Mouse (Mus musculus) kidney, adult 11 months (tissue): Measurements from ENCODE around the gene Prdm11.

ENCODE experiments used
- DNase-seq: peaks from one replicate; pipeline ENCODE4 v3.0.0; 2022

The Prdm11 gene

DNA sequence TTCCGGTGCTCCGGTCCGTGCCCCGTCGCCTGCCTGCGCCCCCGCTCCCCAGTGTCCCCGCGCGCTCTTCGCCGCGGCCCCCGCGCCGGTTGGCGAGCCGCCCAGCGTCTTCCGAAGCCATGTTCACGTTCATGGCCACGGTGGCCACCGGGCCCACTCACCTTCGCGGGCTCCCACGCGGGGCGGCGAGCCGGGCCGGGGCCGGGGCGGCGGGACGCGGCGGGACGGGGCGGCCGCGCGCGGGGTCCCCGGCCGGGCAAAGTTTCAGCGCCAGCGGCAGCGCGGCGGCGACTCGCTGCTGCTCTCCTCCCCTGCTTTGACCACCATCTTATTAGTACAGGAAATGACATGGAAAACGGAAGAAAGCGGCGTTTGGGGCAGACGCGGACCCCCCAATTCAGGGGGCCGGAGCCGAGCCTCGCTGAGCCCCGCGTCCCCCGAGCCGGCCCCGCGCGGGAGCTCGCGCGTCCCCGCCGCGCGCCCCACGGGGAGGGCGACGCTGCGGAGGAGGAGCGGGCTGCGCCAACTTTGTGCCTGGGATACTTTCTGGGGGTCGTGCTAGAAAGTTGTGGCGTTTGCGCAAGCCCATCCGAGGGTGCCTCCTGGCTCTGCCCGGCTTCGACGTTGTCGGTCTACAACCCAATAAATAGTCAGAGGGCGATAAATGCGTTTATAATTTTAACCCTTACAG lies at the start of gene Prdm11:
Gene Prdm11, minus strand, starts transcription at position 350 of the 691 bp plus-strand sequence.
- DNase-seq = peak; percentile 50

DNA sequence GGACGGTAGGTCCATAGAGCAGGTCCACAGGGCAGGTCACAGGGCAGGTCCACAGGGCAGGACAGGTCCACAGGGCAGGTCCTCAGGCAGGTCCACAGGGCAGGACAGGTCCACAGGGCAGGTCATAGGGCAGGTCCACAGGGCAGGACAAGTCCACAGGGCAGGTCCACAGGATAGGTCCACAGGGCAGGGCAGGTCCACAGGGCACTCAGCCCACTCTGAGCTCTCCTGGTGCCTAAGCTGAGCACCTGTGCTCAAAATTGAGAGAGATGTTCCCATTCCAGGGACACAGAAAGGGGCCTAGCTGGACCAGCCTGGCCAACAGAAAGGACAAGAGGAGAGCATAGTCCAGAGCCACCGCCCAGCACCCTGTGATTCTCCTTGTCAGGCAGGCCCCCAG lies 46.4 kb upstream of the Prdm11 start:
- DNase-seq = no peak

DNA sequence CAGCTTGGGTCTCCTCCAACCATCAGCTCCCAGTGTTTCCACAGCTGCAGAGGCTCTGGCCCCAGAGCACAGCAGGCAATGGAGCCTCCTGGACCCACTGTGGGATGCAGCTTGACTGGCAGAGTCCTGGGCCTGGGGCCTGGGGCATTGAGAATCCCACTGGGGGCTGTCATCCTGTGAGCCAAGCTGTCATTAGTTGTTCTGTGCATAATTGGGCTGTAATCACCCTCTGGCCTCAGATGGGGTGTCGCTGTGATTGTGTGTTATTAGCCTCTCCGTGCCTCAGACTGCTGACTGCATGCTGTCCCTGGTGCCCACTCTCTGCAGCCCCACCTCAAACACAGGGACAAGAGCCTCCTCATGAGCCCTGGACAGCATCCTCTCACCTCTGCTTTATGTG lies 45.7 kb upstream of the Prdm11 start:
- DNase-seq = no peak

DNA sequence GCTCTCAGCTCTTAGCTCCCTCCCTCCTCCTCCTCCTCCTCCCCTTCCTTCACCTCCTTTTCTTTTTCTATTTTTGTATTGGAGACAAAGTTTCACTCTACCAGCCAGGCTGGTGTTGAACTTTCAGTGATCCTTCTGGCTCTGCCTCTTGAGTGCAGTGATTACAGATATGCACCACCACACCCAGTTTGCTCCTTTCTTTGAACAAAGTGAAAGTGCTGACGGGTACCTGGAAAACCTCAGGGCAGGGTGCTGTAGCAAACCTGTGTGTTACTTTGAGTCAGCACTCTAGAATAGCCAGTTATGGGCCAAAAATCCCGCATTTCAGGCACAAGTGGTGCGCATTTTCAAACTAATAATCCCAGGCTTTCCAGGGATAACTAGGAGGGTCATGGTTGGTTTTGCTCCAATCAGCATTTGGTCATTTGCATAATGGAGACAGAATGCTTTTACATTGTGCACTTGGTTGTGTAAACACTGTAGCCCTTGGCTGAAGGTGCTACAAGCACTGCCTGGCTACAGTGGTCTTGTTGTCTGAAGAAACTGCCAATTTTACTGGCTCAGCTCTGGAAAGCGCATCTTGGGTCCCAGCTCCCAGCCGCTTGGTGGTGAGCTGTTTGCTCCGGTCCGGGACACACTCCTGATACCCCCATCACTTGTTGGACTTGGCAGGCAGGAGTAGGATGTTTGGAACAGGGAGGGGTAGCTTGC lies 43.6 kb upstream of the Prdm11 start:
- no peak for DNase-seq

DNA sequence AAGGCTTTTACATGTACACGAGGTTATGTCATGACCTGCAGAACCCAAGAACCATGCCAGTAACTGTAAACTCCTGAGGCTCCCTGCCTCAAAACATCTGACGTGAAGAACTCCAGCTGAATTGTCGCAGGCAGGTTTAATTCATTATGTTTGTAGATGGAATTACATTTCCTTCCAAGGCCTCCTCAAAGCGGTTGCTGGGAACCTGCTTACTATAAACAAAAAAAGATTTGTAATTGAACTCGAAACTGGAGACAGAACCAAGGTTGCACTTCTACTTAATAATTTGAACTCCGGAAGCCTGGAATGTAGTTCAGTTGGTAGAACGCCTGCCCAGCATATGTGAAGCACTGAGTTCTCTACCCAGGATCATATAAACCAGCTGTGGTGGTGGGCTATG lies 42.0 kb upstream of the Prdm11 start:
- no peak for DNase-seq

DNA sequence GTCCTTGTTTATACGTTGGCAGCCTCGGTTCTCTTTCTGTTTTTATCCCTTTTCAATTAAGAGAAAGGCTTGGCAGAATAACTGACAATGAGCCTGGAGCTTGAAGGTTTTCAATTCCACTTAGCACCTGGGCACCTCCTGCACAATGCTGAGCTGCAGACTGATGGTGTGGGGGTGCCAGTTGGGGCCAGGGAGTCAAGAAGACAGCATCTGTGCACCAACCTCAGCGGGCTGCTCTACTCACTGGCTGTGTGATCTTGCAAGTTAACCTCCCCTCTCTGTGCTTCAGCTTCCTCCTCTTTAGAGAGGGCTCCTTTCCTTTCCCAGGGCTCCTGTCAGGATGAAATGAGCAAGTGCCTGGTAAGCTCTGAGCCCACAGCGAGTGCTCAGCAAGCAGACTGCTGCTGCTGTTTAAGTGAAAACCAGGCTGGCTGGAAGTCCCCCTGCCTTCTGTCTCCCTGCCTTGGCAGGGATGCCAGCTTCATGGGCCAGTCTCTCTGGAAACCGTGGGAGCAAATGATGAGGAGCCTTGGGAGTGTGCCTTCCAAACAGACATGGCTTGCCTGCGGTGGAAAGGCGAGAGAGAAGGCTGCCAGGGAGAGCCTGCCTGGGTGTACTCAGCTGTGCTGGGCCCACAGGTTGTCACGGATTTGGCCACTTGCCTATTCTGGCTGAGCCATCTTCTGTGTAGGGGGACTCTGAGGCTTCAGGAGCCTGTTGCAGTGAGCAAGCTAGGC lies 39.5 kb upstream of the Prdm11 start:
- no peak for DNase-seq

DNA sequence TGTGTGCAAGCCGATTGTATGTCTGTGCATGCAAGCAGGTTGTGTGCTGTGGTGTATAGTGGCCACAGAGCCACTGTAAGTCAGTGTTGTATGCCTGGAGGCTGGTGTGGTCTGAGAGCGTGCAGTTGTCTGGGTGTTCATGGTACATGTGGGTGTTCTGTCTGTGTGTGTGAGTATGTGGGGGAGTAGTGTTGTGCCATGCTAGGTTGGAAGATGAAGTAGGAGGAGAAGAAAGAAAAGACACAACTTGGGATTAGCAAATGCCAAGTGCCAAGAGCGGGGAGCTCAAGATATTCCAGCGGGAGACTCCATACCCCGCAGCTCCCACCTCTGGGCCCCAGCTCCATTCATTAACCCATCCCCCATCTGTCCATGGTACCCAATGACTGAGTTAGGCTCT lies 38.5 kb upstream of the Prdm11 start:
- DNase-seq = no peak

DNA sequence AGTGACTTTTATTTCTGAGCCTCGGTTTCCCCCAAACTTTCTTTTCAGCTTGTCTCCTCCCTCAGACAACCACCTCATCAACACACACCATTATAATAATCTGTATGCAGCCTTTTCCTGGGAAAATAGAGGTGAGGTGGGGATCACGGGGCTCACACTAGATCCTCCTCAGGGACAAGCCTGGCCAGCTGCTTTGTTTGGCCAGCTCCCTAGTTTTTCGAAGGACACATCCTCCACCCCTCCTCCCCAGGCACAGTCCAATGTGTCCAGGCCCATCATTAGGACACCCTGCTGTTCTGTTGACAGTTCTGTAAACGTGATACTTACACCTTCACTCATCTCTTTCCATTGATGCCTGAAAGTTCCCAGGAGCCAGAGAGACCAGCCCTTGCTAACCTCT lies 37.4 kb upstream of the Prdm11 start:
- no peak for DNase-seq

DNA sequence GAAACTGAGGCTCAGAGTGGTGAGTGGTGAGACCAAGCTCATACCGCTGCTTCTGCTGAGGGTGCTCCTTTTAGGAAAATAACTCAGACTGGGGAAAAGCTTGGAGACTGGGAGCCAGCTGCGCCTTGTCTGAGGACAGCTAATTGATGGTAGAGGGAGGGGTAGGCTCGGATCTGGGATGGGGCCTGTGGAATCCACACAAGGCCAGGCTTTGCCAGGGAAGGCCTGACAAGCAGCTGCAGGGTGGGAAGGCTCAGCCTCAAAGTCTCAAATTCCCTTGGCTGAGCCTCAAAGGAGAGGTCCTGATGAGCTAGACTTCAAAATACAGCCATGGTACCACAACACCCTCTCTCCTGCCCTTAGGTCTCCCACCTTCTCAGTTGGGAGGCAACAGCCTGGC lies 36.9 kb upstream of the Prdm11 start:
- DNase-seq = no peak

DNA sequence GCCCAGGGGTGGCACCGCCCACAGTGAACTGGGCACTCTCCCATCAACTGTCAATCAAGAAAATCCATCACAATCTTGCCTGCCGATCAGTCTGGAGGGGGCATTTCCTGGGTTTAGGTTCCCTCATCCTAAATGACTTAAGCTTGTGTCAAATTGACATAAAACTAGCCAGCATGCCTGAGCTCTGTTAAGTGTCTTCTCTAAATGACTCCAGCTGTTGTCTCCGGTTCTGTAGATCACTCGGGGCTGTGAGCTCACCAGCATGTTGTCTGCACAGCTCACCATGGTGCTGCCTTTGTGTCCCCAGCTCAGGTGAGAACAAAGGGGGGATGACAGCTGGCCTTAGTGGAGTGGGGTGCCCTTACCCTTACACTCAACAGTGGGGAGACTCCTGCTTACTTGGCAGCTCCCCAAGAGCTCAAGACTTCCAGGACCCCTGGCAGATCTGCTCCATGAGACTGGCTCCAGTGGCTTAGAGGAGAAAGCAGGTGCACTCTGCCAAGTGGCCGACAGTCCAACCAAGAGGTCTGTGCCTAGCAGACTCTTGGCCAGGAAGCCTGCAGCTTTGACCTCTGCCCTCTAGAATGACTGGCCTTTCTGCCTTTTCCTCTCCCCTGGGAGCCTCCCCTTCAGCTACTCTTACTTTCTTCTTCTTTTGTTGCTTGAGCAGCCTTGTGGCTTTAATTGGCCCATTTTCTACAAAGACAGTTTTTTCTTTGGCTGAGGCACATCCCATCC lies 35.1 kb upstream of the Prdm11 start:
- DNase-seq = peak; percentile 45

DNA sequence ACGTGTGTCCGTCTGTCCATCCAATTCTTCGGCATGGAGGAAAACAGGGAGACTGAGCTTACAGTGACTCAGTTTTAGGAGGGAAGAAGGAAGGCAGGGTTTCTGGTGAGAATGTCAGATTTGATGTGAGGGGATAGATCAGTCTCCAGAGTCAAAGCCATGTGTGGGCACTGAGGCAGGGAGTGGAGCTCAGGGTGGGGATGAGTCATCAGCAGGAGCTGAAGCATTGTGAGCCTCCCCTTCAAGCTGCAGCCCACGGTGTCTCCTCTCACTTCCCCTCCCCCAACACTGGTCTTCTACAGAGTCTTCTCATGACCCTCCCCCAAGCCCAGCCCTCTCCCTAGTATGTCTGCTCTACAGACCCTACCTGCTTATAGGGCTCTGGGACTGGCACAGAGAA lies 33.4 kb upstream of the Prdm11 start:
- DNase-seq = no peak

DNA sequence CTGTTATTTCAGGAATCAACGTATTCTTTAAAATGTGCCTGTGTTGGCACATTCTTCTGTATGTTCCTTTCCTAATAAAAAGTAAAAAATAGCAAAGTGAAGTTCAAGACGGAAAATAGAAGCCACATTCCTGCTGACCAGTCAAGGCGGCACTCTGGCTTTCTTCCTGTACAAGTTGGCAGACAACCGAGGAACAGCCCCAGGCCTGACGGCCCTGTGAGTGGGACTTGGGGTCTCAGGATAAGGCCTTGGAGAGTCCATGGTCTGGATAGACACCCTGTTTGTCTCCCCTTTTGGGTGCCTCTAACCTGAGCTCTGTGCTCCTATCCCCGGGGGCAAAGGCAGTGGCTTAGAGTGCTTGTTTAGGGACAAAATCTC lies 30.6 kb upstream of the Prdm11 start:
- DNase-seq = no peak

DNA sequence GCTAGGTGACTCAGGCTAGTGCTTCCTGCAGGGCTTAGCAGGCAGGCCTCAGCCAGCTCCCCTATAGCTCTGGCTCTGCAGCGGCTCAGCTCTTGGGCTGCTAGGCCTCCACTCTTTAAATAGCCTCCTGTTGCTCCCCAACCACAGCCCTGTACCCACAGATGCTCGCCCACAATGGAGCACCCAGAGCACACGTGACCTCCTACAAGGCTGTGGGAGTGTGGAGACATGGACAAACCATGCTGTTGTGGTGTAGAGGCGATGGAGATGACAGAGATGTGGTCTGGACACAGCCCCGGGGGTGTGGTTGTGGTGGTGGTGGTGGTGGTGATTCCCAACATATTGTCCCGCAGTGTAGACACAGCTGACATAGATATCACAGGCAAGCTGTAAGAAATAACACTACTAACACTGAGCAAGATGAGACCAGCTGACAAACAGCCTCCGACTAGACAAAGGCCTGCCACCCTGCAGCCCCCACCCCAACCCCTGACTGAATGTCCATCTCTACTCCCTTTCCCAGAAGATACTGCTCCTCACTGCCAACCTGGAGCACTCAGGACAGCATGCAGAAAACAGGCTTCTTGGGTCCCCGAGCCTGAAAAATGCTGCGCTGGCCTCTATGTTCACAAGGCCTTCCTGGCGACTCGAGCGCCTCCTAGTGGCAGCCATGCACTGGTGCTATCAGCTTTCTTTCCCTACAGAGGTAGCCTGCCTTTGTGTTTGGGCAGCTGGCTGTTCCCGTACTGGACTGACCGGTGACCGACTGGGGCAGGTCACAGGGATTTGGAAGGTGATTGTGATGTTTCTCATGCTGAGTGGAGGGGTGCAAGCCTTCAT lies 30.0 kb upstream of the Prdm11 start:
- peak; percentile 24 for DNase-seq

DNA sequence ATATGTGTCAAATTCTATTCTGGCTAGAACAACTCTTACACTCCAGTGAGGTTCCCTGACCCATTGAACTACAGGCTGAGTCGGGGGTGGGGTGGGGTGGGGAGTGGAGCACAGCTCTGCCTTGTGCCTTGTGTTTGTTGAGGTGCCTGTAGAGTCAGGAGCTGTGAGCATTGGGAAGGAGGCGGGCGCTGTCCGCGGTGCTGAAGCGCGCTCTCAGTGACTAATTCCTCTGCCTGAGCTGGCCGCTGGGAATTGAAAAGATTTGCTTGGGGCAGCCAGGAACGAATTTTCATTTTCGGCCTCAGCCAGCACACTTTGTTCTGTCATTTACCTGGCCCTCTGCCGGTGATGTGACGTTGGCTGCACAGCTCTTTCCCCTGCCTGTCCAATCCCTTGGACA lies 25.7 kb upstream of the Prdm11 start:
- DNase-seq = peak; percentile 36

DNA sequence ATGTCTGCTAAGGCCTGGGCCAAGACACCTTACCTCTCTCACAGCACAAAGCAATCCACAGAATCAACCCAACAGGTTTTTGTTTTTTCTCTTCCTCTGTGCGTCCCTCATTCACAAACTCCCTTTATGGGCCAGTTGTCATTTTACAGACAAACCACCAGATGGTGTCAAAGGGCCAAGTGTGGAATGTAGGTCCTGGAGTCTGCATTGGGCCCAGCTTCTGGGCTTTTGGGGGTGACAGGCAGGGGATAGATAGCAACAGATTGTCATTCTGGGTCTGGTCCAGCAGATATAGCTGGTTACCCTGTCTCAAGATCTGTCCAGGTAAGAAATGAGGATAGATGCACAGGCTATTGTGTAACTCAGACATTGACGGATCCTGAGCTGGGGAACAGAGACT lies 23.0 kb upstream of the Prdm11 start:
- no peak for DNase-seq

DNA sequence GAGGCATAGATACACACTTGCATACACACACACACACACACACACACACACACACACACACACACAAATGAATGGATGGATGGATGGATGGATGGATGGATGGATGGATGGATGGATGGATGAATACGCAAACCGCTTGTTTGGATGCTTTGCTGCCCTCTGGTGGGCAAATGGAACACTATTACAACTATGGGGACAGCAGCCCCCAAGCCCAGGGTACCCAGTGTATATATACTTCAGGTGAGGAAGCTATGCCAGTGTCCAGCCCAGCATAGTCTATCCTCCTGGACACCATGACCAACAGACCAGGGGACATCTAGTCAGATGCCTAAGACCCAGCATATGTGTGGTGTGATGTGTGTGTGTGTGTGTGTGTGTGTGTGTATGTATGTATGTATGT lies 17.4 kb upstream of the Prdm11 start:
- no peak for DNase-seq

DNA sequence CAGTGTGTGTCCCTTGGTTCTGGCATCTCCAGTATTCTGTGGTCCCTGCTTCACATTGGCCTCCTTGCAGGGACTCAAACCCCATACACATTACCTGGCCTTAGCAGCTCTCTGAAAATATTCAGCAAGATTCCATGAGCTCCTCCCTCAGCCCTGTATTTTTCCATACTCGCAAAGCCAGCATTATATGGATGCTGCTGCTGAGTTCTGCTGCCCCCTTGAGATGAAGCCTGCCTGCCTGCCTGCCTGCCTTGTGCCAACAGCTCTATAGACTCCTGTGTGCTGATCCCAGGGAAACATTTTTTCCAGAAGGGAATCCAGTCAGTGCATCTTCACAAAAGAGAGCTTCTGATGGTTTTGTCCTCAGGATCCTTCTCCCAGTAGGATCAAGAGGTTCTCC lies 5.9 kb upstream of the Prdm11 start:
- no peak for DNase-seq

DNA sequence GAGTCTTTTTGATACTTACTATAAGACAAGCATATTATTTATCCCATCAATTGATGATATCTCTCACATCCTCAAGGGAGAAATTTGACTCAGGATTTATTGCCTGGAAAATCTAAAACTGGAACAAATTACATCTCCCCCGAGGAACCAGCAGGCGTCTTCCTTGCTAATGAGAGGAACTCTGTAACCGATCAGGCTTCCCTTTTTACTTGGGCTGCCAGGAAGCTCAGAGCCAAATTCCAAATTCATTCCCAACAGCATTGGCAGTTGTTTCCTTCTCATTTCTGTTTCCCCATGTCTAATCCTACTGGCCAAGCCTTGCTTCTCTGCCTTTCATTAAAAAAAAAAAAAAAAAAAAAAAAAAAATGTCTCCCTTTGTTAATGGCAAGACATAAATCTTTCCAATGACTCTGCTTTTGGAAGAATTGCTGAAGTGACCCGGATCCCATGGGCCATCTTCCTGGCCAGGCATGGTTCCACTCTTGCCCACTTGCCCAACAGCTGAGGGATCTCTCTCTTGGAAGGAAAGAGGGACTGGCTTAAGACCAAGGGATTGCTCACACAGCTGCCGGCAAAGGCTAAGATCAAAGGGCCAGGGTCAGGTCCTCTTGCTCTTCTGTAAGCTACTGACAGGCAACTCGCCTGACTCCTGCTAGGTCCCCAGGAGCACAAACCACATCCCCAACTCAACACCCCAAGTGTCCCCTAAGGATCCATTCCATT lies 2.8 kb upstream of the Prdm11 start:
- DNase-seq = no peak

DNA sequence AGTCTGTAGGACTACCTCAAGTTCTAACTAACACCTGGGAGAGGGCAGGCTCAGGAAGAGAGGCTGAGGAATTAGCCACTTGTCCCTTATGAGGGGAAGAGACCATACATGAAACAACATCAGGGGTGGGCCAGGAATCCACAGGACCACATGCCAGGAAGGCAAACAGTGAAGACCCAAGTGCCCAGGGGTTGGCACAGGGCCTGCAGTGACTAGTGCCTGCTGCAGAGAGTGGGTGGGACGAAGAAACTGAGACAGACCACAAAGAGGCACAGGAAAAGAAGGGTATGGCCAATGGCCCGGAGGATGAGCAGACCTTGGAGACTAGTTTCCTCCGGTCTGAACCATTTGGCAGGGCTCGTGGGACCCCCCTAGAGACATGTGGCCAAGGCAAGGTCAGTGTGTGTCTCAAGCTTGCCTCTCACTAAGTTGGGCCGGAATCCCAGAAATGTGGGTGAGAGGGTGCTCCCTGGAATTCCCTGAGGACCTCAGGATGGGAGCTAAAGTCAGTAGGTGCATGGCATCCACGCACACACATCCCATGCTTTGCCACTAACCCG lies 1.6 kb upstream of the Prdm11 start:
- no peak for DNase-seq

DNA sequence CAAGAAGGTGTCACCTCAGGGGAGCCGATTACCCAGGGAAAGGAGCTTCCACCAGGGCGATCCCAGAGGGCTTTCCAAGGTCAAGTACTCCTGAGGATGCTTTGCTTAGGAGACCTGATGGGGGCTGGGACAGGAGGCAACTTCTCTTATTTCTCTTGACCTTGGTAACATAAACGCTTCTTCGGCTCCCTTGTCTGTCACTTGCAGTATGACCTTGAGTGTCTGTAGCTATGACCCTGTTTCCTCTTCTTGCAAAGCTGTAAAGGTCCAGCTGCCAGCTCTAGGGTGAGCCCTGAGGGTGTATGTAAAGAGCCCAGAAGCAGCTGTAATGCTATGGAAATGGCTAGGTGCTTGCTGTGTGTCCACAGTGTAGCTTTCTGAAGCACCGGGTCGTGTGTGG lies 1.1 kb upstream of the Prdm11 start:
- no peak for DNase-seq

DNA sequence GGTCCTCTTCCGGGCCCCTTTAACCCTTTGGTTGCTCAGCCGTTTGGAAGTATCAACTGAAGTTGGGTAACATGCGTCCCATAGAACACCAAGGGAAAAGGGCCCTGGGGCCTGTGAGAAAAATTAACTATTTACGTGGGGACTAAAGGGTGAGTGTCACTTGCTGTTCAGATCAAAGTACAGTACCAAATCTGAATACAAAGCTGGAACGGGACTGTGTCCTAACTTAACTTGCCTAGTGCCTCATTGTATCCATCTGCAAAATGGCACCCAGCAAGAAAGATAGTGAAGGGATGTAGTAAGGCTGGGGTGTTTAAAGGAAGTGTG lies 505 bp upstream of the Prdm11 start:
- DNase-seq = no peak
